In the genomic region with DNA sequence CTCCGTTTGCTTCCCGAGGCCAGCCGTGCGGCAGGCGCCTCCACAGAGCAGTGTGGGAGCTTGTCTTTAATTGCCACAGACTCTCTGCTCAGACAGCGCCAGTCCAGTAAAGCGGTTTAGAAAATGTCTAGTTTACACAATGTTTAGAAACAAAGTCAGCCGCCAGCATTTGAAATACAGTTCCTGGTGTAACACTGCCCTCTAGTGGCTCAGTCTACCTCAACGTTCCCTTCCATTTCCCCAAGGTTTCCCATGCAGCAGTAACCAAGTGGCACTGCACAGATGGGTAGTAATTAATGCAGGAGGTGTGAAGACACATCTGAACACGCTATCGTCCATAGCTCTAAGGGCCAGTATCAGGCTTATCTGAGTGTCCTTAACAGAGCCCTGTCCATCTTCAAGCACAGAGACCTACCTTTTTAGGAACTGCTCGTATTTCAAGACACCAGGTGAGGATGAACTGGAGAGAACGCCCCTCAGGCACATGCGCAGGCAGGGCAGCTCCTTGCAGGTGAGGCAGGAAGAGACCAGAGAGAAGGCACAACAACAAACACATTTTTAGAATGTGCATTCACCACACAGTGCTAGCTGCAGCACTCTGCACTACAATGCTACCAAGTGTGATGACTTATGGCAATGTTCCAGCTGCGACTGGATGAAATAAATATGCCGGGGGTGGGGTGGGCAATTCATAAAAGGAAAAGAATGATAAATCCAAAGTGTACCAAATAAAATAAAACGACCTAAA, we compare ENCODE assay signal across 9 mouse cellular contexts. TPM values are rescaled to one million over a fixed set of nuclear protein-coding genes. Genes with fewer than 3 reads are reported as not detected.
A peak's percentile ranks its signal among the peaks of the same experiment; 100 is the strongest.
DNase-seq lines count a peak whose midpoint lies in the region; ATAC-seq lines count a peak whose summit lies in the region.
"Had no signal": no experiment of that assay in that cellular context is flagged by ENCODE, and none has a peak within 500 bp of the region (broad histone marks: within the 10 kb centered on the region; RNA-seq: fewer than 3 reads in every experiment).

No protein-coding gene starts in this region.

- peaks cover 47% of the 10 kb centered on the region for H3K36me3 ChIP-seq in lung, embryonic 15.5 days

- no peak overlapping the region for H3K4me3 ChIP-seq in lung, embryonic 15.5 days
- H3K4me3 ChIP-seq: megakaryocyte, embryonic 14.5 days had no signal

- DNase-seq in cerebellum, adult 11-12 months = no peak
- DNase-seq in Muller cell, postnatal 12 days (ENCODE audit: inconsistent ontology term) = peak; percentile 12
- peak; percentile 44 to 69 for DNase-seq in cerebellum, postnatal 25 days
- peak; percentile 70 to 83 for DNase-seq in frontal cortex, postnatal 36 days (ENCODE audit: low spot score in 2 of 2)
- peak; percentile 52 to 76 for DNase-seq in kidney, postnatal 36 days
- peak; percentile 39 for DNase-seq in ovary, postnatal 36 days (ENCODE audit: low spot score)

- H3K27me3 ChIP-seq in lung, embryonic 15.5 days = no peaks in the 10 kb centered on the region
- H3K27me3 ChIP-seq: megakaryocyte, embryonic 14.5 days had no signal

- peak overlapping the region; percentile 0; the same call in 1 of the 2 replicates for H3K27ac ChIP-seq in lung, embryonic 15.5 days

- H3K9me3 ChIP-seq in lung, embryonic 15.5 days = no peaks in the 10 kb centered on the region
- H3K9me3 ChIP-seq: megakaryocyte, embryonic 14.5 days had no signal

- peak; percentile 74 for ATAC-seq in cerebellum, adult (ENCODE audit: insufficient number of reproducible peaks, low FRiP score, low TSS enrichment)
- peak; percentile 45; the same call in 1 of the 2 replicates for ATAC-seq in lung, embryonic 15.5 days (ENCODE audit: borderline replicate concordance, extremely low read depth, low FRiP score, low TSS enrichment)

- H3K4me1 ChIP-seq in lung, embryonic 15.5 days = peaks cover 15% of the 10 kb centered on the region; the same call in 1 of the 2 replicates
- H3K4me1 ChIP-seq: megakaryocyte, embryonic 14.5 days had no signal

- WGBS in lung, embryonic 15.5 days = 53% methylated on average over 17 of the region's 17 CpGs

- H3K9ac ChIP-seq in lung, embryonic 15.5 days = no peak overlapping the region

- no peak overlapping the region for H3K4me2 ChIP-seq in lung, embryonic 15.5 days

RNA-seq across cellular contexts. Expression of a gene that starts 12.2 kb away (rescaled TPM):
- polyA plus RNA-seq in lung, embryonic 15.5 days (2015; fragmentation: Nextera tagmentation; extraction: Ambion mirVana) = 20.3 and 23.3 TPM in 2 replicates

RNA-seq across cellular contexts. Expression of a gene that starts 12.3 kb away (rescaled TPM):
- 34.7 and 36.0 TPM in 2 replicates for polyA plus RNA-seq in lung, embryonic 15.5 days (2015; fragmentation: Nextera tagmentation; extraction: Ambion mirVana)

RNA-seq across cellular contexts. Expression of a gene that starts 27.5 kb away (rescaled TPM):
- 1.6 and 2.1 TPM in 2 replicates for polyA plus RNA-seq in lung, embryonic 15.5 days (2015; fragmentation: Nextera tagmentation; extraction: Ambion mirVana)
